11 mouse cellular contexts compared by ENCODE assay signal in the genomic region with DNA sequence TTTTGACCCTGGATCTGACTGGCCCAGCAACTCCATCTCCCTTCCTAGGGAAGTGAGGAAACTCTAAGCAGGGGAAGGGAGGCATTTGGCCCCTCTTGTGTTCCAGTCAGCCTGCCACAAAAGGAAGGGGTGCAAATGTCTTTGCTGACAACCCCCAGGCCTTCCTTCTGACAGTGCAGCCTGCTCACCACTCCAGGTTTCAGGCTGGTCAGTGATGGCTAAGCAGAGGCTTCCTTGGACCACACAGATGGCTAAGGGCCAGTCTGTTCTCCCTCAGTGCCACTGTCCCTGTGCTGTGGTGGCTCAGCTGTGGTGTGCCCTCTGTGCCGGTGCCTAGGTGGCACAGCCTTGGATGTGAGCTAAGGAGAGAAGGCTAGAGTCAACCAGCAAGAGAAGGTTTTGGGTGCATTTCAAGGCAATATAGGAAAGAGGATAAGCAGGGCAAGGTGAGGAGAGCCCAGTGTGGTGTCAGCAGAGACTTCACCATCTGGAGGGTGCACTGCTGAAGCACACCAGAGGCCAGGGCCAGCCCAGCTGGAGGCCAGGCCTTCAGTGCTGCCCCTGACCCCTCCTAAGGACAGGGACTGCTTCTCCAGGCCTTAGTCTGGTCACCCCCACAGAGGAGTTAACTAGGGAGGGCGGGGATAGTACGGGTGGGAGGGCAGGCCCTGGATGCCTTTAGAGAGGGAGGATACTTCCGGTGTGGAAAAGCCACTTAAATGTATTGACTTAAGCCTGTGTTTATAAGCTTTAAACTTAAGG. TPM values are rescaled to one million over a fixed set of nuclear protein-coding genes. Genes with fewer than 3 reads are reported as not detected.
A peak's percentile ranks its signal among the peaks of the same experiment; 100 is the strongest.
DNase-seq lines count a peak whose midpoint lies in the region; ATAC-seq lines count a peak whose summit lies in the region.
"Had no signal": no experiment of that assay in that cellular context is flagged by ENCODE, and none has a peak within 500 bp of the region (broad histone marks: within the 10 kb centered on the region; RNA-seq: fewer than 3 reads in every experiment).

No protein-coding gene starts in this region.

- no peak overlapping the region for H3K27ac ChIP-seq in kidney, embryonic 14.5 days (ENCODE audit: low read depth, low read length)
- H3K27ac ChIP-seq: embryonic facial prominence, embryonic 12.5 days; limb, embryonic 15.5 days had no signal

- 41% methylated on average over 4 of the region's 4 CpGs for WGBS in kidney, embryonic 14.5 days

- no peaks in the 10 kb centered on the region for H3K27me3 ChIP-seq in kidney, embryonic 14.5 days (ENCODE audit: control insufficient read depth, insufficient read depth, low read length)
- H3K27me3 ChIP-seq: embryonic facial prominence, embryonic 12.5 days; limb, embryonic 15.5 days had no signal

- H3K9ac ChIP-seq in kidney, embryonic 14.5 days (ENCODE audit: low read depth, low read length): no peak overlapping the region
- H3K9ac ChIP-seq: embryonic facial prominence, embryonic 12.5 days; limb, embryonic 15.5 days had no signal

- H3K4me1 ChIP-seq in kidney, embryonic 14.5 days (ENCODE audit: control insufficient read depth, insufficient read depth, low read length): 0 out of 2 replicates have a peak, but pooled peaks cover 4% of the 10 kb centered on the region
- H3K4me1 ChIP-seq: embryonic facial prominence, embryonic 12.5 days had no signal

- 0 out of 2 replicates have a peak, but pooled peaks have one; percentile 29 for ATAC-seq in cerebellum, adult (ENCODE audit: insufficient number of reproducible peaks, low FRiP score, low TSS enrichment)
- peak; percentile 84 for ATAC-seq in kidney, embryonic 14.5 days (ENCODE audit: low FRiP score, low TSS enrichment)

- no peaks in the 10 kb centered on the region for H3K9me3 ChIP-seq in kidney, embryonic 14.5 days (ENCODE audit: control insufficient read depth, low read length)
- H3K9me3 ChIP-seq: embryonic facial prominence, embryonic 12.5 days; limb, embryonic 15.5 days had no signal

- H3K36me3 ChIP-seq in kidney, embryonic 14.5 days (ENCODE audit: control insufficient read depth, insufficient read depth, low read length): no peaks in the 10 kb centered on the region
- H3K36me3 ChIP-seq: embryonic facial prominence, embryonic 12.5 days; limb, embryonic 15.5 days had no signal

- H3K4me3 ChIP-seq in kidney, embryonic 14.5 days (ENCODE audit: low read length): no peak overlapping the region
- H3K4me3 ChIP-seq: embryonic facial prominence, embryonic 12.5 days; limb, embryonic 15.5 days had no signal

- H3K4me2 ChIP-seq in kidney, embryonic 14.5 days (replicated peaks; ENCODE audit: low read depth, low read length): no peak overlapping the region
- H3K4me2 ChIP-seq: embryonic facial prominence, embryonic 12.5 days; limb, embryonic 15.5 days had no signal

- no peak for DNase-seq in cerebellum, postnatal 36 days
- DNase-seq in kidney, adult 18-20 months: no peak
- DNase-seq in ovary, adult 18-20 months (ENCODE audit: low spot score): peak; percentile 52
- no peak for DNase-seq in ovary, postnatal 14 days (ENCODE audit: low spot score)
- peak; percentile 51 for DNase-seq in testis, postnatal 10 days (ENCODE audit: low spot score)
- no peak for DNase-seq in thymus, postnatal 36 days

RNA-seq across cellular contexts. Expression of gene Ephx1, which starts 10.4 kb away (rescaled TPM):
- polyA plus RNA-seq in kidney, embryonic 14.5 days (2014; fragmentation: Nextera tagmentation; extraction: Ambion mirVana): 2.8 and 3.8 TPM in 2 replicates

RNA-seq across cellular contexts. Expression of gene 9130409I23Rik, which starts 40.7 kb away (rescaled TPM):
- polyA plus RNA-seq in kidney, embryonic 14.5 days (2014; fragmentation: Nextera tagmentation; extraction: Ambion mirVana): not detected in 2 replicates
- polyA plus RNA-seq: C2C12; embryonic facial prominence, embryonic 12.5 days; limb, embryonic 15.5 days had no signal

Comparison
In these comparisons a context has a peak if more than half of its experiments do, and no peak if none do; other contexts are left out.
1. DNase-seq: peak in ovary, adult 18-20 months (single experiment) and testis, postnatal 10 days (single experiment); none in cerebellum, postnatal 36 days (0 of 2), kidney, adult 18-20 months (single experiment), ovary, postnatal 14 days (single experiment) and thymus, postnatal 36 days (0 of 2).